Mouse (Mus musculus): ENCODE measurements around the gene Dmrt3. TPM values are rescaled to one million over a fixed set of nuclear protein-coding genes. Genes with fewer than 3 reads are reported as not detected.

Gene Dmrt3
- polyA plus RNA-seq, 1 experiment from 2014 or later, result 0.08 TPM

DNA sequence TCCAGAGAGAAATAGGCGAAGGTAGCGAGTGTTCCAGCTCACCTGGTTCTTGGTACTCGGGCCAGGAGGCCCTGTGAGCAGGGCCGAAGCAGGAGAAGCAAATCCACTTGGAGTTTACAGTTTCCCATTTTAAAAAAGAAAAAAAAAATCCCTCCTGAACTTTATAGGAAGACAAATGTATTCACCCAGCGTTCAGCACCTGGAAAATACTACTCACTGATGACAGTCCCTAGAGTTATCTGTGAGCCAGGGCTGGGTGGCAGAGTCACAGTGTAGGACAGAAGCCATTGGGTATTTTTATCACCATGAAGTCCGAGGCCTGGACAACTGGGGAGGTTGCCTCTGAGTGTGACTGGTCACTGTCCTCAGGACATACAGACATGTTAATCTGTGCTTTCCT, 31.7 kb downstream of the Dmrt3 start:
- Histone ChIP-seq H3K4me3 (ENCODE audit: low read depth, low read length) (no peak overlapping the region), H3K4me1 (replicated peaks; ENCODE audit: control insufficient read depth, insufficient read depth, low read length) (no peaks in the 10 kb centered on the region), H3K4me2 (no peak overlapping the region), H3K9me3 (ENCODE audit: control insufficient read depth, low read length) (no peaks in the 10 kb centered on the region), H3K27me3 (replicated peaks; ENCODE audit: control insufficient read depth, insufficient read depth, low read length) (no peaks in the 10 kb centered on the region), H3K36me3 (ENCODE audit: control insufficient read depth, insufficient read depth, low read length) (no peaks in the 10 kb centered on the region), H3K27ac (ENCODE audit: low read depth, low read length) (no peak overlapping the region), H3K9ac (ENCODE audit: low read depth, low read length) (no peak overlapping the region)
- ATAC-seq (replicated peaks; ENCODE audit: low FRiP score) (no peak), DNase-seq (ENCODE audit: low spot score) (no peak)
- WGBS, result 85% methylated on average over 6 of the region's 6 CpGs

DNA sequence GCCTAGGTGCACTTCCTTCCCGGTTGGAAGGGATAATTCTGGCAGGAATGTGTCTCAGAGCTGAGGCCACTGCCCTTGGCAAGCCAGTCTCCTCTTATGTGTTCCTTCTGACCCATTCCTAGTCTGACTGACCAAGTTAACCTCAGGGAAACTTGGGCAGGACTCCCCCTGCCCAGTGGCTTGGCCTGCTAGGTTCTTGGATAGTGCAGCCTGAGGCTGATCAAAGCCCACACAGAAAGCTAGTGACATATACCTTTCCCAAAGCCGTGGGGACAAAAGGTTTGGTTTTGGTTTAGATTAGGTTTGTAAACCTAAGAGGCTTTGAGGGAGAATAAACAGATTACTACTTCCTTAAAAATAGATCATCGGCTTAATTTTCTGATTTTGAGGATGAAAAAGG, 37.0 kb downstream of the Dmrt3 start:
- H3K9ac ChIP-seq (ENCODE audit: low read depth, low read length), result no peak overlapping the region
- H3K4me1 ChIP-seq (replicated peaks; ENCODE audit: control insufficient read depth, insufficient read depth, low read length), result no peaks in the 10 kb centered on the region
- no peak overlapping the region for H3K27ac ChIP-seq (ENCODE audit: low read depth, low read length)
- no peaks in the 10 kb centered on the region for H3K36me3 ChIP-seq (ENCODE audit: control insufficient read depth, insufficient read depth, low read length)
- H3K27me3 ChIP-seq (replicated peaks; ENCODE audit: control insufficient read depth, insufficient read depth, low read length), result no peaks in the 10 kb centered on the region
- no peak for DNase-seq (ENCODE audit: low spot score)
- H3K9me3 ChIP-seq (ENCODE audit: control insufficient read depth, low read length), result no peaks in the 10 kb centered on the region
- H3K4me3 ChIP-seq (ENCODE audit: low read depth, low read length), result no peak overlapping the region
- H3K4me2 ChIP-seq, result no peak overlapping the region
- ATAC-seq (replicated peaks; ENCODE audit: low FRiP score), result no peak
- WGBS, result 58% methylated on average over 3 of the region's 3 CpGs

DNA sequence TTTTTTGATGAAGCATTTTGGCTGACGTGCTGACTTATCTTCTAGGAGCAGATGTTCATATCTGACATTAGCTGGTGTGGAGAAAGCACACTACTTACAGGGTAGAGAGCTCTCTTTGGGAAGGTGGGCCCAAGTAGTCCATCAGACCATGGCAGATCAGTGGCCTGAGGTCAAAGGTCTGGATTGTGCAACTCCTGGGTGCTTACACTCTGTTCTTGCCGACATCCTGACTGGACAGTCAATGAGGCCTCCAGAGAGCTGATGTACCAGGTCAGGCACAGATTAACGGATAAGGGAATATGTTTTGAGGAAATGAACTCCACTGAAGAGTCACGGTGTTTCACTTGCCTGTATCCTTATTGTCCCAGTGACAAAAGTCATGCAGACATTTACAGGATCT, 38.6 kb downstream of the Dmrt3 start:
- Histone ChIP-seq H3K4me1 (replicated peaks; ENCODE audit: control insufficient read depth, insufficient read depth, low read length) (no peaks in the 10 kb centered on the region), H3K27ac (ENCODE audit: low read depth, low read length) (no peak overlapping the region), H3K9ac (ENCODE audit: low read depth, low read length) (no peak overlapping the region), H3K36me3 (ENCODE audit: control insufficient read depth, insufficient read depth, low read length) (no peaks in the 10 kb centered on the region), H3K27me3 (replicated peaks; ENCODE audit: control insufficient read depth, insufficient read depth, low read length) (no peaks in the 10 kb centered on the region), H3K9me3 (ENCODE audit: control insufficient read depth, low read length) (no peaks in the 10 kb centered on the region), H3K4me3 (ENCODE audit: low read depth, low read length) (no peak overlapping the region), H3K4me2 (no peak overlapping the region)
- ATAC-seq (replicated peaks; ENCODE audit: low FRiP score) (peak; percentile 53; the same call in 1 of the 2 replicates), DNase-seq (ENCODE audit: low spot score) (no peak)
- WGBS, result 52% methylated on average over 4 of the region's 4 CpGs

DNA sequence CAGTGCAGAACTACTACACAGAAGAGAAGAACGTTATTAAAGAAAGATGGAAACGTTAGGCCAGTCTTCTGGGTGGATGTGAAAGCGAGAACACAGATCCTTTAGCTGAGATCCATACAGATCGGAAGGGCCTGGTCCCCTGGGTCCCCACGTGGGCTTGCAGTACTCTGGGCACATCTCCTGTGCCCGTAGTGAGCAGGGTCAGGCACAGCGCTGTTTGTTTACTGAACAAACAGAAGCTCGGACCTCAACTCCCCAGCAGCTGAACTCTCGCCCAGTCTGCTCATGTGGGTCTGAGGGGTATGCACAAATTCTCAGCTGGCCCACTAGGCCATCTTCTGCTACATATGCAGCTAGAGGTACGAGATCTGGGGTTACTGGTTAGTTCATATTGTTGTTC, 40.4 kb downstream of the Dmrt3 start:
- WGBS, result 68% methylated on average over 10 of the region's 10 CpGs
- no peak overlapping the region for H3K4me2 ChIP-seq
- DNase-seq (ENCODE audit: low spot score), result no peak
- H3K9ac ChIP-seq (ENCODE audit: low read depth, low read length), result no peak overlapping the region
- no peak overlapping the region for H3K4me3 ChIP-seq (ENCODE audit: low read depth, low read length)
- H3K4me1 ChIP-seq (replicated peaks; ENCODE audit: control insufficient read depth, insufficient read depth, low read length), result no peaks in the 10 kb centered on the region
- no peaks in the 10 kb centered on the region for H3K9me3 ChIP-seq (ENCODE audit: control insufficient read depth, low read length)
- ATAC-seq (replicated peaks; ENCODE audit: low FRiP score), result no peak
- H3K27ac ChIP-seq (ENCODE audit: low read depth, low read length), result no peak overlapping the region
- no peaks in the 10 kb centered on the region for H3K36me3 ChIP-seq (ENCODE audit: control insufficient read depth, insufficient read depth, low read length)
- H3K27me3 ChIP-seq (replicated peaks; ENCODE audit: control insufficient read depth, insufficient read depth, low read length), result no peaks in the 10 kb centered on the region

DNA sequence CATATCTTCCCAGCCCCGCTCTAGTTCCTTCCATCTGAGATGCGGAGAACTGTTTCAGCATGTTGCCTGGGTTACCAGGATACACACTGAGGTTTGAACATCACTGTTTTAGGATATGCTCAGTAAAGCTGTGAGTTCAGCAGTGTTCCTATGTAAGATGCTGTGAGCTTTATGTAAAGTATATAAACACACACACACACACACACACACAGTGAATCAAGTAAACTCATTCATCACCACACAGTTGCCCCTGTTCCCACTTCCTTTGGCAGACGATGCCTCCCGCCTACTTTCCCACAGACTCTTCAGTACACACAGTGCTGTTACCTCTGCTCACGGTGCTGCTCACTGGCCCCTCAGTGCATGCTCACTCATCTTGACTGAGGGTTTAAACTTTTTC, 42.5 kb downstream of the Dmrt3 start:
- WGBS, result 70% methylated on average over 5 of the region's 5 CpGs
- no peaks in the 10 kb centered on the region for H3K9me3 ChIP-seq (ENCODE audit: control insufficient read depth, low read length)

DNA sequence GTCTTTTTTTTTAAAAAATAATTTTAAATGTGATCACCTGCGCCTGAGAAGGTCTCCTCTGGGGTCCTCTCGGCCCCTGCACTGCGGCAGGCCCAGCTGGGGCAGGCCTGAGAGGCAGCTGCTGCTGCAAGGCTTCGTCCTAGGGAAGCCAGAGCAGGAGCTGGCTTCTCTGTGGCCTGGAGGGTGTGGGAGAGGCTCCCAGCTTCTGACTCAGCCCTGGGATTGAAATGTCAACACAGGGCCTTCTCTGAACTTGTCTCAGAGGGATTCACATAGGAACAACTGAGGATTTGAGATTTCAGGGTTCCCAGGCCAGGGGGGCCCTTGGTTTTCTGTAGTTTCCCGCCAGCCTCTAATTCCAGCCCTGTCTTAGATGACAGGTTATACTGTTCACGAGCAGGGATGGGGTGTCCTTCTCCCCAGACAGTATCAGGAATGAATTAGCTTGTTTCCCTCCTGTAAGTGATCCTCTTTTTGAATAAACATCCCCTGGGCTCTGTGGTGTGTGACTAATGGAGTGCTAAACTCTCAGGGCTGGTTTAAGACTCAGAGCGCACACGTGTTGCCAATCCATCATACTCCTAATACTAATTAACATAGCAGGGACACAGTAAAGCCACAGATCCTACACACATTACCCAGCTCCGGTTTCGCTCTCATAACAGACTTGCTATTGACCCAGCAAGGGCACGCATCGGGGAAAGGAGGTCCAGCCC, 44.1 kb downstream of the Dmrt3 start:
- Histone ChIP-seq H3K27ac (ENCODE audit: low read depth, low read length) (no peak overlapping the region), H3K27me3 (replicated peaks; ENCODE audit: control insufficient read depth, insufficient read depth, low read length) (no peaks in the 10 kb centered on the region), H3K9ac (ENCODE audit: low read depth, low read length) (no peak overlapping the region), H3K4me3 (ENCODE audit: low read depth, low read length) (no peak overlapping the region), H3K4me1 (replicated peaks; ENCODE audit: control insufficient read depth, insufficient read depth, low read length) (no peaks in the 10 kb centered on the region), H3K9me3 (ENCODE audit: control insufficient read depth, low read length) (no peaks in the 10 kb centered on the region), H3K4me2 (no peak overlapping the region), H3K36me3 (ENCODE audit: control insufficient read depth, insufficient read depth, low read length) (no peaks in the 10 kb centered on the region)
- ATAC-seq (replicated peaks; ENCODE audit: low FRiP score) (no peak), DNase-seq (ENCODE audit: low spot score) (no peak)
- WGBS, result 47% methylated on average over 12 of the region's 12 CpGs

More for the DNA sequence above, 42.5 kb downstream of the Dmrt3 start:
- no peak for ATAC-seq (replicated peaks; ENCODE audit: low FRiP score)
- no peaks in the 10 kb centered on the region for H3K36me3 ChIP-seq (ENCODE audit: control insufficient read depth, insufficient read depth, low read length)
- no peaks in the 10 kb centered on the region for H3K27me3 ChIP-seq (replicated peaks; ENCODE audit: control insufficient read depth, insufficient read depth, low read length)
- H3K4me3 ChIP-seq (ENCODE audit: low read depth, low read length), result no peak overlapping the region
- H3K9ac ChIP-seq (ENCODE audit: low read depth, low read length), result no peak overlapping the region
- H3K4me1 ChIP-seq (replicated peaks; ENCODE audit: control insufficient read depth, insufficient read depth, low read length), result no peaks in the 10 kb centered on the region
- no peak overlapping the region for H3K4me2 ChIP-seq
- H3K27ac ChIP-seq (ENCODE audit: low read depth, low read length), result no peak overlapping the region
- no peak for DNase-seq (ENCODE audit: low spot score)

DNA sequence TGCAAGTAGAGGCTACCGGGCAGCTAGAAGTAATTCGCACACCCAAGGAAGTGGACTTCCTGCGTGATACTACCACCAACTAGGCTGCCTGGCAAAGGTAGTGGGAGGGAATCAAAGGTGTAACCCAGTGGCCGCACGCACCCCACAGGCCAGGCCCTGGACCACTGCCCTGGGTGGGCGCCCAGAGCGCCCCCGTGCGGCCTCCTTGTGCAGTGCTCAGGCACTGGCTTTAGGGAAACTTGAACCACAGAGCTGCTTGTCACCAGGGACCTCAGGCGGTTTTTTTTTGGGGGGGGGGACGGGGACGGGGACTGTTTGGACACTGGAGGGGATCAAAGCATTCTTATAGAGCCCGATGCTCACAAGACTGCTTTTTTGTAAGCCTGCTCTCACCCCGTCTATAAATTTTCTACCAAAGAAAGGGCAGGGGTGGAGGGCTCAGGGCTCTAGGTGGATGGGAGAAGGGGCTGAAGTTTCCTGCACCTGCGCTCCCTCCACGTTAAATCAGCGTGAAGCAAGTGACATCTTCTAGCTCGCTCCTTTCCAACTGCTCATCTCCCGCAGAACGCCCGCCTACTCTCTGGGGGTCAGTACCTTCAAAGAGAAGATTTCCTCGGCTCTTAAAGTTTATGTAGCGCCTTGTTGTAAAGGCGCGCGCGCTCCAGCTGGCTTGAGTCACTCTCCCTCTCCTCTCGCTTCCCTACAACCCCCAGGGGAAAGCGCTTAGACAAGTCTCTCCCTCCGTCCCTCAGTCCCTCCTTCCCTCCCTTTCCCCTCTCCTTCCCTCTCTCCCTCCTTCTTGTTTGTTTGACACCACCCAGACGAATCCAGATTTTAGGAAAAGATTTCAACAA, 55.6 kb downstream of the Dmrt3 start:
- H3K27me3 ChIP-seq (replicated peaks; ENCODE audit: control insufficient read depth, insufficient read depth, low read length), result peaks cover 64% of the 10 kb centered on the region
- 0 out of 2 replicates have a peak overlapping the region, but pooled peaks have one; percentile 12 for H3K4me2 ChIP-seq
- no peaks in the 10 kb centered on the region for H3K4me1 ChIP-seq (replicated peaks; ENCODE audit: control insufficient read depth, insufficient read depth, low read length)
- no peaks in the 10 kb centered on the region for H3K9me3 ChIP-seq (ENCODE audit: control insufficient read depth, low read length)
- no peak overlapping the region for H3K9ac ChIP-seq (ENCODE audit: low read depth, low read length)
- no peak for ATAC-seq (replicated peaks; ENCODE audit: low FRiP score)
- no peak overlapping the region for H3K4me3 ChIP-seq (ENCODE audit: low read depth, low read length)
- 6% methylated on average over 31 of the region's 31 CpGs for WGBS
- H3K27ac ChIP-seq (ENCODE audit: low read depth, low read length), result no peak overlapping the region
- no peak for DNase-seq (ENCODE audit: low spot score)
- no peaks in the 10 kb centered on the region for H3K36me3 ChIP-seq (ENCODE audit: control insufficient read depth, insufficient read depth, low read length)

DNA sequence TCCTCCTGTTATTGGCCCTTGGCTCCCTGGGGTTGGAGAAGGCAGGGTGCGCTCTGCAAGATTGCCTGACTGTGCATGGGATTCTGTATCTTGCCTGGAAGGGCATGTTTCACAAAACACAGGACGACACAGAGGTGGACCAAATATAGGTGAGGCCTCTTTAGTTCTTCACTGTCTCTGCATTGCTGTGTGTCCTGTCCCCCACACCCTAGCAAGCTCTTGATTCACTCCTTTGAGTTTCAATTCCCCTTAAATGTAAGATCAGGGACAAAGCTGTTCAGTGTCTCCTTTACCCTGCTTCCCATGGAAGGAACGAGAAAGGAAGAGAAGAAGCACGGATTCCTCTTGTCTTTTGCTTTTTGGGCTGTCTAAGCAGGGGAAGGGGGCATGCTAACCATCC, 57.7 kb downstream of the Dmrt3 start:
- 14% methylated on average over 4 of the region's 4 CpGs for WGBS
- Histone ChIP-seq H3K27ac (ENCODE audit: low read depth, low read length) (no peak overlapping the region), H3K4me3 (ENCODE audit: low read depth, low read length) (no peak overlapping the region)

More for the DNA sequence above, 57.7 kb downstream of the Dmrt3 start:
- Histone ChIP-seq H3K4me1 (replicated peaks; ENCODE audit: control insufficient read depth, insufficient read depth, low read length) (peaks cover 1% of the 10 kb centered on the region), H3K4me2 (no peak overlapping the region), H3K9ac (ENCODE audit: low read depth, low read length) (no peak overlapping the region), H3K9me3 (ENCODE audit: control insufficient read depth, low read length) (no peaks in the 10 kb centered on the region), H3K27me3 (replicated peaks; ENCODE audit: control insufficient read depth, insufficient read depth, low read length) (peaks cover 85% of the 10 kb centered on the region), H3K36me3 (ENCODE audit: control insufficient read depth, insufficient read depth, low read length) (no peaks in the 10 kb centered on the region)
- ATAC-seq (replicated peaks; ENCODE audit: low FRiP score) (no peak), DNase-seq (ENCODE audit: low spot score) (no peak)
